ENCODE assay signal across 18 mouse cellular contexts in the genomic region with DNA sequence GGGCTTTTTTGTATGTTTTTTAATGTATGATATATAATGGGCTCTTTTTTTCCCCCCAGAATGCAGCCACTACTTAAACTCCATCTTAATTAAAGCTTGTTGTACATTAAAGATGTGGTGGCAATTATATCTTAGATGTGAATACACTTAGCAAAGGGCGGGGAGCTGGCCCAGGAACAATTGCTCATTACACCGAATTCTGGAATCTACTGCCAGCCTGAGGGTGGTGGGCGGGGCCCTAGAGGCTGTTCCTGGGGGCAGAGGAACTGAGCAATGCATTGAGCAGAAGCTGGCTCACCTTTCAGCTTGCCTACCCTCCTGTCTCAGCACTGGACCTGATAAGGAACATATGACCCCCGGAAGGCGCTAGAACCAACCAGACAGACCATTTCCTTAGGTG. TPM values are rescaled to one million over a fixed set of nuclear protein-coding genes. Genes with fewer than 3 reads are reported as not detected.
"Had no signal": no experiment of that assay in that cellular context is flagged by ENCODE, and none has a peak within 500 bp of the region (broad histone marks: within the 10 kb centered on the region; RNA-seq: fewer than 3 reads in every experiment).

No protein-coding gene starts in this region.

- H3K27ac ChIP-seq: kidney, postnatal 0 days; layer of hippocampus, adult 2 months; limb, embryonic 10.5 days; limb, embryonic 13.5 days; liver, embryonic 12.5 days; liver, embryonic 15.5 days; stomach, embryonic 15.5 days had no signal

- DNase-seq: kidney, adult 2 months; kidney, postnatal 25 days; layer of hippocampus, adult 9-11 months; liver; lung, adult 2 months; spleen, adult 18-20 months; thymus, postnatal 36 days had no signal

- H3K4me3 ChIP-seq: layer of hippocampus, adult 2 months; limb, embryonic 10.5 days; limb, embryonic 13.5 days; liver, embryonic 12.5 days; liver, embryonic 15.5 days; stomach, embryonic 15.5 days had no signal

- ATAC-seq: liver, embryonic 12.5 days had no signal

- H3K36me3 ChIP-seq: limb, embryonic 10.5 days; limb, embryonic 13.5 days; liver, embryonic 12.5 days; liver, embryonic 15.5 days; stomach, embryonic 15.5 days had no signal

- H3K27me3 ChIP-seq: limb, embryonic 13.5 days; liver, embryonic 12.5 days; liver, embryonic 15.5 days; stomach, embryonic 15.5 days had no signal

- H3K9me3 ChIP-seq: limb, embryonic 10.5 days; limb, embryonic 13.5 days; liver, embryonic 12.5 days; liver, embryonic 15.5 days; stomach, embryonic 15.5 days had no signal

- H3K9ac ChIP-seq: limb, embryonic 13.5 days; liver, embryonic 12.5 days; liver, embryonic 15.5 days; stomach, embryonic 15.5 days had no signal

- H3K4me2 ChIP-seq: limb, embryonic 13.5 days; liver, embryonic 12.5 days; liver, embryonic 15.5 days; midbrain, embryonic 11.5 days; stomach, embryonic 15.5 days had no signal

- H3K4me1 ChIP-seq: limb, embryonic 13.5 days; liver, embryonic 12.5 days; liver, embryonic 15.5 days; stomach, embryonic 15.5 days had no signal

RNA-seq across cellular contexts. Expression of a gene that starts 34.2 kb away (rescaled TPM):
- total RNA-seq: megakaryocyte progenitor cell, adult 5-6 weeks; megakaryocyte-erythroid progenitor cell, adult 5-6 weeks had no signal
- polyA plus RNA-seq: kidney, embryonic 14.5 days had no signal
